Mouse (Mus musculus) cerebellum, adult 2 months (tissue): ENCODE measurements around the gene Trim68. TPM values are rescaled to one million over a fixed set of nuclear protein-coding genes. Genes with fewer than 3 reads are reported as not detected.
A peak's percentile ranks its signal among the peaks of the same experiment; 100 is the strongest.
"Not testable (repeated sequence)": the region's sequence is repeated elsewhere in the genome, so short reads cannot be mapped to it uniquely, and the experiment has no call there.

Experiments used
- DNase-seq, 2 experiments: peaks; one replicate each; pipeline ENCODE4 v3.0.0; 2021
- H3K27ac ChIP-seq: fragments of 200-500 bp; 2 replicates; pipeline ENCODE4 v1.5.1; 2012; ENCODE audit warnings: low read length, control low read depth, inconsistent platforms; ENCODE audit not compliant: insufficient read depth
- H3K27me3 ChIP-seq: fragments of 200-500 bp; 2 replicates; pipeline ENCODE4 v1.6.1; 2012; ENCODE audit warnings: inconsistent platforms, mild to moderate bottlenecking, low read length, moderate library complexity; ENCODE audit not compliant: control insufficient read depth, insufficient read depth
- H3K4me1 ChIP-seq: fragments of 200-500 bp; 2 replicates; pipeline ENCODE4 v1.6.1; 2011; ENCODE audit warnings: low read length; ENCODE audit not compliant: control insufficient read depth, insufficient read depth
- H3K4me3 ChIP-seq: fragments of 200-500 bp; replicated peaks from 2 replicates; pipeline ENCODE3; 2011; ENCODE audit warnings: mild to moderate bottlenecking, low read depth, low read length, control low read depth; ENCODE audit not compliant: insufficient read depth
- CTCF ChIP-seq: fragments of 200-500 bp; IDR thresholded peaks from 2 replicates; pipeline ENCODE4 v1.5.1; 2011; ENCODE audit warnings: low read depth, mild to moderate bottlenecking, control low read depth, low read length, moderate library complexity, borderline replicate concordance; ENCODE audit not compliant: insufficient read depth
- POLR2A ChIP-seq: fragments of 200-500 bp; IDR thresholded peaks from 2 replicates; pipeline ENCODE4 v1.6.1; 2011; ENCODE audit warnings: low read length, control low read depth, borderline replicate concordance; ENCODE audit not compliant: insufficient read depth
- WGBS: fragments of 180-500 bp; shearing (Covaris S2); methylation state at CpG from one replicate; pipeline ENCODE4 v1.1.7; 2018; 5-methylcytosine and 5-hydroxymethylcytosine counted together
- polyA plus RNA-seq: library from polyadenylated mRNA; depleted of rRNA; stranded (reverse); fragments of >200 nt; gene quantifications from 2 replicates; pipeline ENCODE4 v1.2.3, GENCODE M21; 2012; rRNA removed

Trim68 gene
- polyA plus RNA-seq, 1 experiment, result 7.2 TPM

GRCm38 (mm10) chr7:102681916-102682315 lies 5.2 kb downstream of the Trim68 start:
- no peaks in the 10 kb centered on the region for H3K27me3 ChIP-seq
- H3K4me1 ChIP-seq, result no peaks in the 10 kb centered on the region
- 88% methylated on average over 1 of the region's 1 CpGs for WGBS
- DNase-seq, result no peak
- no peak overlapping the region for H3K27ac ChIP-seq
- H3K4me3 ChIP-seq, result no peak overlapping the region
- no peak for TF ChIP-seq POLR2A
- TF ChIP-seq CTCF, result no peak

- Histone ChIP-seq H3K4me1 (no peaks in the 10 kb centered on the region), H3K27me3 (no peaks in the 10 kb centered on the region), H3K27ac (no peak overlapping the region), H3K4me3 (no peak overlapping the region)
- WGBS, result 90% methylated on average over 2 of the region's 2 CpGs
- no peak for DNase-seq
- TF ChIP-seq CTCF (no peak), POLR2A (no peak)
These were observed 10.9 kb downstream of the Trim68 start for GRCm38 (mm10) chr7:102676225-102676624.

- H3K4me1 ChIP-seq, result no peaks in the 10 kb centered on the region
- DNase-seq, result no peak
- no peak overlapping the region for H3K27ac ChIP-seq
- H3K27me3 ChIP-seq, result no peaks in the 10 kb centered on the region
- TF ChIP-seq POLR2A (no peak), CTCF (no peak)
- WGBS, result 42% methylated on average over 2 of the region's 2 CpGs
- no peak overlapping the region for H3K4me3 ChIP-seq
These were observed 21.7 kb downstream of the Trim68 start for GRCm38 (mm10) chr7:102665378-102665777.

GRCm38 (mm10) chr7:102664599-102664998 lies 22.5 kb downstream of the Trim68 start, which contains the start of gene Olfr556:
Gene Olfr556, plus strand, starts transcription at chr7:102664899.
- Histone ChIP-seq H3K4me3 (no peak within 1 kb of the TSS), H3K4me1 (no peaks in the 10 kb centered on the region), H3K27me3 (no peaks in the 10 kb centered on the region), H3K27ac (no peak within 1 kb of the TSS)
- no peak for DNase-seq
- 32% methylated on average over 3 of the region's 3 CpGs for WGBS
- TF ChIP-seq CTCF (no peak), POLR2A (no peak)

GRCm38 (mm10) chr7:102658523-102658922 lies 28.6 kb downstream of the Trim68 start, which contains the start of gene Olfr555:
Gene Olfr555, plus strand, starts transcription at chr7:102658823.
- no peak within 1 kb of the TSS for H3K4me3 ChIP-seq
- WGBS, result 61% methylated on average over 1 of the region's 1 CpGs
- H3K4me1 ChIP-seq, result no peaks in the 10 kb centered on the region
- no peak for TF ChIP-seq CTCF
- TF ChIP-seq POLR2A, result no peak
- no peak for DNase-seq
- no peak within 1 kb of the TSS for H3K27ac ChIP-seq
- no peaks in the 10 kb centered on the region for H3K27me3 ChIP-seq

GRCm38 (mm10) chr7:102644945-102645344 lies 42.2 kb downstream of the Trim68 start:
- H3K4me3 ChIP-seq, H3K27me3 ChIP-seq, DNase-seq, H3K27ac ChIP-seq, H3K4me1 ChIP-seq: not testable (repeated sequence)
- WGBS, result 89% methylated on average over 4 of the region's 4 CpGs

- Histone ChIP-seq H3K4me1 (no peaks in the 10 kb centered on the region), H3K4me3 (no peak within 1 kb of the TSS), H3K27ac (no peak within 1 kb of the TSS), H3K27me3 (no peaks in the 10 kb centered on the region)
- 60% methylated on average over 1 of the region's 1 CpGs for WGBS
- DNase-seq, result no peak
- TF ChIP-seq CTCF (no peak), POLR2A (no peak)
These were observed 49.0 kb downstream of the Trim68 start, which contains the start of gene Olfr554 for GRCm38 (mm10) chr7:102638132-102638531. Gene Olfr554, plus strand, starts transcription at chr7:102638432.

GRCm38 (mm10) chr7:102636665-102637064 lies 50.5 kb downstream of the Trim68 start:
- no peak for TF ChIP-seq CTCF
- TF ChIP-seq POLR2A, result no peak
- Histone ChIP-seq H3K4me3 (no peak overlapping the region), H3K4me1 (no peaks in the 10 kb centered on the region), H3K27ac (no peak overlapping the region), H3K27me3 (no peaks in the 10 kb centered on the region)
- peak in 1 of 2 experiments; percentile 23 for DNase-seq
- WGBS, result 34% methylated on average over 3 of the region's 3 CpGs

Other genes starting within 250 kb of the Trim68 start
- gene Rrm1, start 245.6 kb downstream of the Trim68 start, polyA plus RNA-seq, result 17.0 and 20.0 TPM in 2 replicates
- gene Olfr543, start 205.6 kb downstream of the Trim68 start, polyA plus RNA-seq, result not detected in 2 replicates
- not detected in 2 replicates for gene Olfr544, start 199.0 kb downstream of the Trim68 start, polyA plus RNA-seq
- gene Olfr545, start 187.8 kb downstream of the Trim68 start, polyA plus RNA-seq, result not detected in 2 replicates
- gene Olfr547, start 152.6 kb downstream of the Trim68 start, polyA plus RNA-seq, result not detected in 2 replicates
- not detected in 2 replicates for gene Olfr548-ps1, start 146.4 kb downstream of the Trim68 start, polyA plus RNA-seq
- gene Olfr549, start 137.5 kb downstream of the Trim68 start, polyA plus RNA-seq, result not detected in 2 replicates
- gene Trim21, start 121.8 kb downstream of the Trim68 start, polyA plus RNA-seq, result 1.8 and 2.2 TPM in 2 replicates
- gene Olfr550, start 115.9 kb downstream of the Trim68 start, polyA plus RNA-seq, result not detected in 2 replicates
- gene Olfr551, start 95.4 kb downstream of the Trim68 start, polyA plus RNA-seq, result not detected in 2 replicates
- gene Olfr552, start 89.6 kb downstream of the Trim68 start, polyA plus RNA-seq, result not detected in 2 replicates
- gene Olfr553, start 69.1 kb downstream of the Trim68 start, polyA plus RNA-seq, result not detected in 2 replicates
- gene Olfr554, start 48.9 kb downstream of the Trim68 start, polyA plus RNA-seq, result not detected in 2 replicates
- gene Olfr555, start 28.5 kb downstream of the Trim68 start, polyA plus RNA-seq, result not detected in 2 replicates
- not detected in 2 replicates for gene Olfr556, start 22.4 kb downstream of the Trim68 start, polyA plus RNA-seq
- not detected in 2 replicates for gene Olfr557, start 8.6 kb upstream of the Trim68 start, polyA plus RNA-seq
- 0.49 and 0.52 TPM in 2 replicates for gene Olfr558, start 14.9 kb upstream of the Trim68 start, polyA plus RNA-seq
- not detected in 2 replicates for gene Olfr33, start 31.7 kb upstream of the Trim68 start, polyA plus RNA-seq
- not detected in 2 replicates for gene Olfr559, start 40.2 kb upstream of the Trim68 start, polyA plus RNA-seq
- gene Olfr560, start 72.0 kb upstream of the Trim68 start, polyA plus RNA-seq, result 0.07 TPM in 1 of 2 replicates, not detected in the other
- gene Olfr78, start 72.1 kb upstream of the Trim68 start, polyA plus RNA-seq, result 0.51 and 0.75 TPM in 2 replicates
- gene Olfr561, start 83.9 kb upstream of the Trim68 start, polyA plus RNA-seq, result not detected in 2 replicates
- gene Olfr564, start 116.2 kb upstream of the Trim68 start, polyA plus RNA-seq, result not detected in 2 replicates
- gene Olfr566, start 171.4 kb upstream of the Trim68 start, polyA plus RNA-seq, result not detected in 2 replicates
- gene Olfr568, start 189.8 kb upstream of the Trim68 start, polyA plus RNA-seq, result not detected in 2 replicates
- gene Olfr569, start 203.6 kb upstream of the Trim68 start, polyA plus RNA-seq, result not detected in 2 replicates
- gene Olfr570, start 207.2 kb upstream of the Trim68 start, polyA plus RNA-seq, result 0.19 TPM in 1 of 2 replicates, not detected in the other
- gene Olfr571, start 230.2 kb upstream of the Trim68 start, polyA plus RNA-seq, result not detected in 2 replicates
- gene Olfr572, start 237.1 kb upstream of the Trim68 start, polyA plus RNA-seq, result not detected in 2 replicates